Mouse (Mus musculus) layer of hippocampus, postnatal 25 days (tissue): ENCODE measurements around the gene 1700016K19Rik. TPM values are rescaled to one million over a fixed set of nuclear protein-coding genes. Genes with fewer than 3 reads are reported as not detected.
"Not testable (repeated sequence)": the region's sequence is repeated elsewhere in the genome, so short reads cannot be mapped to it uniquely, and the experiment has no call there.

Experiments
- DNase-seq, 2 experiments: peaks; one replicate each; pipeline ENCODE4 v3.0.0; 2022; ENCODE audit warnings: mixed read lengths in 2 of 2, low spot score in 1 of 2; ENCODE audit errors: extremely low spot score in 1 of 2
- total RNA-seq, 2 experiments: library from RNA; stranded (reverse); gene quantifications; 2 replicates each; pipeline ENCODE4 v1.2.3; 2021

Gene 1700016K19Rik
- total RNA-seq, 2 experiments from 2014 or later: 2.4 to 3.0 TPM

DNA sequence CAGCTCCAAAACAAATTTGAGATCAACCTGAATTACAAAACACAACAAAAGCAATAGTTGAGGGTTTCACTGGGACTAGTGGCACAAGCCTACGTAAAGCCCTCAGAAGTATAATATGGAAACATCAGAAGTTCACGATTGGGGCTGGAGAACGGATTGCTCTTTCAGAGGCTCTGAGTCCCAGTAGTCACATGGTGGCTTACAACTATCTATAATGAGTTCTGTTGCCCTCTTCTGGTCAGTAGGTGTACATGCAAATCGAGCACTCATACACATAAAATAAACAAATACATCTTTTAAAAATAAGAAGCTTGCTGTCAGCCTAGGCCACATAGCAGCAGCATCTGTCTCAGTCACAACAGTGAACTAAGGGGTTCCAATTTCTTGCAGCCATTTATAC lies 16.5 kb upstream of the 1700016K19Rik start:
- no peak for DNase-seq

DNA sequence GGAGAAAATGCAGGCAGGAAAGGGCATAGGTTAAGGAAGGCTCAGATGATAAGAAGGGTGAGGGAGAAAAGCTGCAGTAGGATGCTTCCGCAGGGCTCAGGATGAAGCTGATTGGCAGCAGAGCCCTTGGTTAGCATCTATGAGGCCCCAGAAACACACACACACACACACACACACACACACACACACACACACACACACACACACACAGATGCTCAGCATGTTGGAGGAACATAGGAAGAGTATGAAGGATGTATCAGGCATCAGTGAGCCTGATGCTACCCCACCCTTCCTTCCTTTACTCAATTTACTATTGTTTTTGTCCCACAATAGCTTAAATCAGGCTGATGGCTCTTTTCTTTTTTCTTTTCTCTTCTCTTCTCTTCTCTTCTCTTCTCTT lies 15.1 kb upstream of the 1700016K19Rik start:
- DNase-seq: no peak

GRCm38 (mm10) chr11:75985948-75986347 lies 13.8 kb upstream of the 1700016K19Rik start:
- DNase-seq: no peak

DNA sequence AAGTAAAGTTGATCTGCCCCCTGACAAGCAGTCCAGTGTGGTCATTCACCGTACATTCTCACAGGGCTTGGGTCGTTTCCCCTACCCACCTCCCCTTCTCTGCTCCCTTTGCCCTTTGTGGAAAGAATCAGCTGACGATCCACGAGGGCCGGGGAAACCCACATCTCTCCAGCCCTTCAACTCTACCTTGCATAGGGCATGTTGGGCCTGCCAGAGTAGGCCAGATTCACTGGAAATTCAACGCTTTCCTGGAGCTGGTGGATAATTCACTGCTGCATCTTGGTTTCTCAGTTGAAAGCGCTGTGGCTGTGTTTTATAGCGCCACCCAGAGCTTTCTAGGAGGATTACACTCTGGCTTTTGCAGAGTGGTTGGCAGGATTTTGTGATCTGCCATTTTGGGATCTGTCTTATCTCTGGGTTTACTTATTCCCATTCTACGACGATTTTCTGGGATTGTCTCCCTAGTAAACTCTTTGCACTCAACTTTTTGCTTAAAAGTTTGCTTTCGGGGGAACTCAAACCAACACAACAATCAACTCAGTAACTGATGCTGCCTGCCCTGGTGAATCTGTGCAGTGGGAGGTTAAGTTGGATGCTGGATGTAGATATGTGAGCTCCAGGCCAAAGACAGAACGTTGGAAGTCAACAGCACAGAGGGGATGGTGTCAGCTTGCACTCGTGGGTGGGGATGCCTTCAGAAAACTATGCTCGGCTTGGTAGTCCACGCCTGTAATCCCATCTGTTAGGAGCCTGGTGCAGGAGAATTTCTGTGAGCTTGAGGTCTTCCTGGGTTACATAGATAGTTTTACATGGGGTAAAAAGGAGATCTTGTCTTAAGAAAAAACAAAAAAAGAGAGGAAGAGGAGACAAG lies 8.5 kb upstream of the 1700016K19Rik start:
- no peak for DNase-seq

DNA sequence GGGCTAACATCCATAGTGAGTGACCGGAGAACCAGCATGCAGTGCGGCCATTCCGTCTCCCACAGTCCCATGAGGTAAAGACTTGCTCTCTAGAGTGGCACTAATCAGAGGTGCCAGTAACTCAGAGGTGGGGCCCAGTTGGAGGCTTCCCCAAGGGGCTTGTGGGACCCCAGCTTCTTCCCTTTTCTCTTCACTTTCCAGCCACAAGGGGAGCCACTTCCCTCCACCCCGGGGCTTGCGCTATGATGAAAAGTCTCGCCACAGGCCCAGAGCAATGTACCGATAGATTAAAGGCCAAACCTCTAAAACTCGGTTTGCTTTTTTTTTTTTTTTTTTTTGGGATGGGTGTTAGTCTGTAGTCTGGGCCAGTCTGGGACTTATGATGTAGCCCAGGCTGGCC lies 7.8 kb upstream of the 1700016K19Rik start:
- DNase-seq: no peak

- DNase-seq: no peak
Measured at GRCm38 (mm10) chr11:75992481-75992880, 7.2 kb upstream of the 1700016K19Rik start.

- DNase-seq: no peak
Measured at GRCm38 (mm10) chr11:75994357-75994756, 5.4 kb upstream of the 1700016K19Rik start.

DNA sequence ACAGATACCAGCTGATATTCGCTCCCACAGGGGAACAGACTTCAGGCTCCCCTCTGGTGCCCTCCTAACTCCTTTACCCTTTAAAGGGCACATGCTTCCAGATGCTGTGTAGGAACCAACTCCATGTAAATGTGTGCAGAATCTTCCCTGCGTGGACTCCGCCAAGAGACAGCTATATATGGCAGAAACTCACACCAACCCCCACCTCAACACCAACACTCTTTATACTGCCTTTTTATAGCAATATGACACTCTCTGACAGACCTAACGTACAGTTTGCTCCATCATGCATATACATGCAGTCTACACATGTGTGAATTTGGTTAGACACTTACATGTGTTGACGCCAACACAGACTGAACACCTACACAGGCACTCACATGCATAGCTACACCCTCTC lies 989 bp downstream of the 1700016K19Rik start:
- DNase-seq: no peak

DNA sequence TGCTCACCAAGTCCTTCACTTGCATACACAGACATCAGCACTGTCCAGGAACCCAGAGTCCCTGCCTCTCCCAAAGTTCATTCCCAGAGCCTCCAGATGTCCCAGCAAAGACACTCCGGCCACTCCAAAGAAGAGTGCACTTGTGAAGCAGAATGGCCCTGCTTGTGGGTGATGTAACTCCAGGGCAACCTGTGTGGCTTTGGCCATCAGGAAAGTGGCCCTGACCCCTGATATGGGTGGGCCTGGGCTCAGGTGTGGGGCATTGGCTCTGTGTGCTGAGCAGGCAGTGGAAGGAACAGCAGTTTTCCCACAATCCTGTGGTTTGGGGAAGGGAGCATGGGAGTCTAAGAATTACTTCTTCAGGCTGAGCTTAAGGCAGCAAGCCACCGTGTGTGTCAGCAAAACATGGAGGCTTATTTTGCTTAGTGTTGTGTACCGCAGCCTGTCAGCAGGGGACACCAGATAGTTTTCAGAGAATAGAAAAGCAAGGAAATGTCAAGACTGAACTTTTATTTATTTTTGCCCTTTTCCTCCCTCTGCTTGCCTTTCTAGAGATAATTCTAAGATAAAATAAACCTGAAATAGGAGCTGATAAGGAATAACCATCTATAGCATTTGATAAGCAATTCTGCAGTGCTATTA lies 1.6 kb downstream of the 1700016K19Rik start:
- DNase-seq: no peak

GRCm38 (mm10) chr11:76004276-76004675 lies 4.6 kb downstream of the 1700016K19Rik start:
- DNase-seq: not testable (repeated sequence)

GRCm38 (mm10) chr11:76008162-76008561 lies 8.4 kb downstream of the 1700016K19Rik start:
- no peak for DNase-seq

DNA sequence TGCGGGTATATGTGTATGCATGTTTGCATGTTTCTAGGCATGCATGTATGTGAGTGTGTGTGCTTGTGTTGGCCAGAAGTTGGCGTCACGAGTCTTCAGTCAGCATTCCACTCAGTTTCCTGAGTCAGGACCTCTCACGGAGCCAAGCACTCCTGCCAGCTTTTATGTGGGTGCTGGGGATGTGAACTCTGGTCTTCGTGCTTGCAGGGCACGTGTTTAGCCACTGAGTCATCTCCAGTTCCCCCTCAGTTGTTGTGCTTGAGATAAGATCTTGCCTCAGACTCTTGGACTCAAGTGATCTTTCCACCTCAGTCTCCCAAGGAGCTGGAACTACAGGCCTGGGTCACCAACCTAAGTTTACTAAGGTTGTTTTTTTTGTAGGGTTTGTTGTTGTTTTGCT lies 9.4 kb downstream of the 1700016K19Rik start:
- no peak for DNase-seq

- no peak for DNase-seq
Measured at GRCm38 (mm10) chr11:76010838-76011624, 11.3 kb downstream of the 1700016K19Rik start.

- no peak for DNase-seq
Measured at GRCm38 (mm10) chr11:76015251-76015650, 15.5 kb downstream of the 1700016K19Rik start.

DNA sequence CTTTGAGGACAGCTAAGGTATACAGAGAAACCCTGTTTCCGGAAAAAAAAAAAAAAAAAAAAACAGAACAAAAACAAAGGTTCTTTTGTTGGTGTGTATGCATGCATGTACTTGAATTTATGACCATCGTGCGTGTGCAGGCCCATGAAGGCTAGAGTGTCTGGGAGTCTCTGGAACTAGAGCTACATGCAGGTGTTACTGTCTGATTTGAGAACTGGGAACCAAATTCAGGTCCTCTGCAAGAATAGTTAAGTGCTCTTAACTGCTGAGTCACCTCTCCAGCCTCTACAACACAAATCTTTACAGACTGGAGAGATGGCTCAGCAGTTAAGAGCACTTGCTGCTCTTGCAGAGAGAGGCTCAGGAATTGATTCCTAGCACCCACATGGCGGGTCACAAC lies 16.1 kb downstream of the 1700016K19Rik start:
- DNase-seq: no peak

GRCm38 (mm10) chr11:76019879-76020278 lies 20.2 kb downstream of the 1700016K19Rik start:
- DNase-seq: no peak

- DNase-seq: no peak
Measured at GRCm38 (mm10) chr11:76020916-76021315, 21.2 kb downstream of the 1700016K19Rik start.

GRCm38 (mm10) chr11:76025080-76025583 lies 25.4 kb downstream of the 1700016K19Rik start:
- DNase-seq: no peak

DNA sequence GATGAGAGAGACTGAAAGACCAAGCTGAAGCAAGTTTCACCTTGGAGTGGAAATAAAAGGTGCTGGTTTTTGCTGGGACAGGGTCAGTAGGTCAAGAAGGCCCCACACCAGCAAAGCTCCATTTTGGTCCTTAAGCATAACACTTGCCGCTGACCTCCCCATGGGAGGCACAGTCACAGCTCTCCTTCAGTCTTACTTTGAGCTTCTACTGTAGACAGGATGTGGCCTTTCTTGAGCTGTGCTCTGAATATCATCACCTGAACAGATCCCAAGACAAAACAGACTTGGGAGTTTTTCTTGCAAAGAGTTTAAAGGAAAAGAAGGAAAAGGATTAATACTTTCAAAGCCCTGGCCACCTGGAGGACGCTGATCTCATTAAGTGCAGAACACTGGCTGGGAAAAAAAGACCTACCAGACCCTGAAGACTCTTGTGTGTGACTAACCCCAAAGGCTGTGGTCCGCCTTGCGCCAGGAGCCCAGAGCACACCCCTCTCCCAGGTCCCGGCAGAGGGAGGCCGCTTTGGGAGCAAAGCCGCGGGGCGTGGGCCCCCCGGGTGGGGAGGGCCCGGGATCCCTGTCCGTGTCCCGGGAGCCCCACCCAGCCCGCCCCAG lies 26.9 kb downstream of the 1700016K19Rik start:
- no peak for DNase-seq
